Mouse (Mus musculus): ENCODE measurements at regions not wholly inside any gene's neighbourhood (a gene's known extent, or its start where the extent isn't known, plus 50 kb on each side); places are given as distances from the start of the nearest gene placed in this dataset.

DNA sequence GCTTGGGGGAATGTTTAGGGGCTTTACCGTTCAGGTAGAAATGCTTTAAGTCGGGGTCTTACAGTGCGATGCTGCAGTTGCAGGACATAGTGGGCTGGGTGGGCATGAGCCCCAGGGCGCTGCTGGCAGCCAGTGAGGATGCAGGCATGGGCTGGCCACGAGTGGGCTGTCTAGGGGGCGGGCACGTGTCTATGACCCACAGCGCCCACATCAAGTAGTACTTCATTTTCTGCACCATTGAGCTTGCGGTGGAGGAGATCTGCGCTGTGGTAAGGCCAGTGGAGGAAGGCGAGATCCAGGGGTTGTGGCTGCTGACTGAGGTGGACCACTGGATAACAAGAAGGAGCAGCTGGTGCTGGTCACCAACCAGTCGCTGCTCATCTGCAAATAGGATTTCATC is 52.4 kb upstream of the Olfr291 start:
- no peak for DNase-seq (ENCODE audit: low spot score in 2 of 2)

DNA sequence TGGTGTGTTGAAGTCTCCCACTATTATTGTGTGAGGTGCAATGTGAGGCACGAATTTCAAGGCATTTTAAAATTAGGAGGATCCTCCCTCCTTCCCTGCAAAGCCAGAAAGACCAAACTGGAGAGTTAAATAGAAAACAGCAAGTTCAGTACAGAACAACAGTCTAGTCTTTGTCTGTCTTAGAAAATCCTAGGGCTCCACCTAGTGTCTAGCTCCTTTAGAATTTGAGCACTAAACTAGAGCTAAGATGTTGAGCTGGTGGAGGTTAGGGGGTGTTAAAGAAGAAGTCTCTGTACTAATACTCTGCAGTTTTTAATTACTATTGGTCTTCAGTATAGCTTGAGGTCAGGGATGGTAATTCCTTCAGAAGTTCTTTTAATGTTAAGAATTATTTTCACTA is 58.7 kb upstream of the Olfr291 start:
- DNase-seq (ENCODE audit: low spot score in 2 of 2): no peak

DNA sequence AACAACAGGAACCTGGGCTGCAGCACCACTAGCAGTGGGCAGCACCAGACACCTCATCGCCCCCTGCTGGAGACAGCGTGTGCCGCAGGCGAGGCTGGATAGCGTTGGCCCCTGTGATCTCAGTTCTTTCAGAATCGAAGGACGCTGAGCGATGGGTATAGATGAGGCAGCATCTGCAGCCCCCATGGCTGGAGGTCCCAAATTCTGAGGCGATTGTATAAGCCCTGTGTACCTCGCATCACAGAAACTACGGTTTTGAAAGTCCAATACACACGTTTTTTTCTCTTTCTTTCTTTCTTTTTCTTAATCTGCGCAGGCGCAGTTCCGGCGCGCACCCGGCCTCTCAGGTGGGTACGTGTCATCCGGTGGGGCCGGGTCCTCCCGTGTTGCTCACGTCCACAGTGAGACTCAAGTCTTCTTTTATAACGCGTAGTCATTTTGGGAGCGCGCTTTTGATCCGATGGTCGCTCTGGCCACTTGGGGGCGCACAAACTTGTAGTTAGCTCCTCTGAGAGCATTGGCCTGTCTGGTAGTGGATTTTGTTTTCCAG is 74.0 kb upstream of the Olfr291 start:
- DNase-seq (ENCODE audit: low spot score in 2 of 2): peak; percentile 73 to 80

DNA sequence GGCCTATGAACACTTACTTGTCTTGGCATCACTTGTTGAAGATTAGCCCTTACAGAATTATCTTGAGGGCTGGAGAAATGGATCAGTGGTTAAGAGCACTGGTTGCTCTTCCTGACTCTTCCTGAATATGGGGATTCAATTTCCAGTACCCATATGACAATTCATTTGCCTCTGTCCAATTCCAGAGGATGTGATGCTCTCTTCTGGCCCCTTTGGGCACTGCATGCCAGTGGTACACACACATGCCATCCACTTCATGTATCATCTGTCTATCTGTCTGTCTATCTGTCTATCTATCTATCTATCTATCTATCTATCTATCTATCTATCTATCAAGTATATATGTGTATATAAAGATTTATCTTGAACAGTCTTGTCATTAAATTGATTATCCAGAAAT is 75.7 kb upstream of the Olfr291 start:
- no peak for DNase-seq (ENCODE audit: low spot score in 2 of 2)

DNA sequence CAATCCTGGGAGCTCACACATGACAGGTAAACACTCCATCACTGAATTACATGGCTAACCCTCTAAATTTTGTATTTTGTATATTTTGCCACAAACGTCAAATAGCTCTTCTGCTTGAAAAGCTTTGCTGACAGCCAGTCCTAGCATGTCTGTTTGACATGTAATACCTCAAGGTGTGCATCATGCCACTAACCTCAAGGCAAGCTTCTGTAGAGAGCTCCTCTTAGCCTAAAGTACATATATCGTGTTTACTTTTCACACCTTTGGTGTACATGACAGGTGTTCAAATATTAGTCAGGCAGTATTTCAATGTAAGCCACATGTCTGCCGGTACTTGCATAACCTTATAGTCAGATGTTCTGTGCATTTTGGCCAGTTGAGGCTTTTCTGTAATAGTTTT is 66.5 kb upstream of the Zfand6 start:
- no peak for DNase-seq (ENCODE audit: low spot score in 2 of 2)

DNA sequence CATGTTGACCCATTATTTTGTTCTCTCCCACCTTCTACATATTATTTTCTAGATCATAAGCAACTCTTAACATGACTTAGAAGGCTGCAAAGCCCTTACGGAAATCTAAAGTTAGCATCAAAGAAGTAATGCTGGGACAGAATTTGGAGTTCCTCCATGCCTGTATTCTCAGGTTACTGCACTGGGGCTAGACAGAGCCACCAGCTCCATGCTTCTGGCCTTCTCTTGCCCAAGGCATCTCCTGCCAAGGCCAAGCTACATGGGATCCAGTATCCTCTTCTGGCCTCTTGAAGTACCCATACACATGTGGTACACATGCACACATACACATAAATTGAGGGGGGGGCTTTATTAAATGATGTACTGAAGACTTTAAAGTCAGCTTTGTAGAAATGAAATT is 63.6 kb upstream of the Zfand6 start:
- no peak for DNase-seq (ENCODE audit: low spot score in 2 of 2)

DNA sequence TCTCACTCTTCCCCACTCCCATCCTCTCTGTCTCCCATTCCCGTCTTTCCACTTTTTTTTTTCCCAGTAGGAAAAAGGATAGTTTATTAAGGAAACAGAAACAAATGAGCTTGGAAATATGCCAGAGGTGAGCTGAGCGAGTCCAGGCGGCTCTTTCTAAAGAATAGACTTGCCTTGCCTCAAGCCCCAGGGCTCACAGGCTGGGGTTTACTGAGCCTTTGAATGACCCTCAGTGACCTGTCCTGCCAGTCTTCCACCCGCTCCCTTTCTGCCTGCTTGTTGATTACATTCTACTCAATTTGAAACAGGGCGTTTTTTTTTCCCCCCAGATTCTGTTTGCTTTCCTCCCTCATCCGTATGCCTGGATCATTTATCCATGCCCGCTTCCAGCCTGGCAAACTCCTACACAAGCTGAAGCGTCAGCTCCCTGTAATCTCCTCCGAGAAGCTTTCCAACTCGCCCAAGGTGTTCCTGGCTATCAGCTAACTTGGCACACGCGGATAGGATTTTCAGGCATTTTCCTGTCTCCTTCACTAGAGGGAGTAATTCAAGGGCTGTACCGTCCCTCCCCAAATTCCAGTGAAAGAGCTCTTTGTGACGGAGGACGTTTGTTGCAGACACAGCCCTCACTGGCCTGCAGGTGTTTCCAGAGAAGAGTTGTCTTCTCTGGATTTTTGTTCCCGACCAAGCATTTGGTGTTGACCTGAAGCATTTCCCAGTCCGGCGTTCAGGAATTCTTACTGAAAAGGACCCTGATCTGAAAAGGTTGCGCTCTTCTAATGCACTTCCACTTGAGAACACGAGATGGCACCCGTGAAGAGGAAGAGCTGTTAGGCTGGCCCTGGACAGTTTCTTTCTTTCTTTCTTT is 59.9 kb upstream of the Zfand6 start:
- DNase-seq (ENCODE audit: low spot score in 2 of 2): peak in 1 of 2 experiments; percentile 6

DNA sequence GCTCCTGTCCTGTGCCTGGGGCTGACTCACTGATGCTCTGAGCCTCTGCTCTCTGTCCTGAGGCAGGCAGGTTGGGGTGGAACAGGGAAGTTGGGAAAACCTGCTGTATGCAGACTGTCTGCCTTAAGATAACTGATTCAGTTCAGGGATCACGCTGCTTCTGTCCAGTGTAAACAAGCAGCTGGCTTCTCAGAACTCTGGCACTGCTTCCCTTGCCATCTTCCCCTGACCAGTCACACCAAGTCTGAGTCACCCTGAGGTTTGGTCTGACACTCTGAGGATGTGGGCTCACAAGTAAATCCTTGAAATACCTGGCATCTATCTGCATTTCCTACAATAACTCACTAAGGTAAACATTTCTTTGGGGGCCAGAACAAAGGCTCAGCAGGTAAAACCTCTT is 58.1 kb upstream of the Zfand6 start:
- DNase-seq (ENCODE audit: low spot score in 2 of 2): no peak

DNA sequence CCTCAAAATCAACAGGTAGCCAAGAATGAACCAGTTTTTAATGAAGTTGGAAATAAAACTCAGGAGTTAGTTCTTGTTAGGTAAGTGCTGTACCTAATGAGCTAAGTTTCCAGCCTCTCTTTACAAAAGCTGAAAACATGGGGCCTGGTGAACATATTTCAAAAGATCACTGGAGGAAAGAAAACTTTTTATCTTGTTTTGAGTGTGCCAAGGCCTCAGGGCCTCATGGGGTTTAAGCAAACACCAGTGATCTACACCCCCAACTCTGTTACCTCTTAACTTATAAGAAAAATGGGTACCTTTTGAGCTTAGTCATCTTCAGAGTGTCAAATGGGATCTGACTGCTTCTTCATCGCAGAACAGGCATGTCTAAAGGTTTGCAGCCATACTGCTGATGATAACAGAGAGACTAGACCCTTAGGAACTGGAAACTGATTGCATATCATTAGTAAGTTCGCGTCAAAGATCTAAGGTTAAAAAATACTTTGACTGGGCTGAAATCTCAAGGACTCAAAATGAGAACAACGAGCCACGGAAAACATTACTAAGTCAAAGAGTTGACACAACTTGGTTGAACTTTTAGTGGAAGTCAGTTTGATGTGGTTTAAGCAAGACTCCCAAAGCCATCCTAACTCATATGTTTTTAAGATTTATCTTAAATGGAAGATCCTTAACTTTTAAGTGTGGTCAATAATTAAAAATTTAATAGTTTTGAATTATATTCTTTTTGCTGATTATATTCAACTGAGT is 54.7 kb upstream of the Zfand6 start:
- no peak for DNase-seq (ENCODE audit: low spot score in 2 of 2)

DNA sequence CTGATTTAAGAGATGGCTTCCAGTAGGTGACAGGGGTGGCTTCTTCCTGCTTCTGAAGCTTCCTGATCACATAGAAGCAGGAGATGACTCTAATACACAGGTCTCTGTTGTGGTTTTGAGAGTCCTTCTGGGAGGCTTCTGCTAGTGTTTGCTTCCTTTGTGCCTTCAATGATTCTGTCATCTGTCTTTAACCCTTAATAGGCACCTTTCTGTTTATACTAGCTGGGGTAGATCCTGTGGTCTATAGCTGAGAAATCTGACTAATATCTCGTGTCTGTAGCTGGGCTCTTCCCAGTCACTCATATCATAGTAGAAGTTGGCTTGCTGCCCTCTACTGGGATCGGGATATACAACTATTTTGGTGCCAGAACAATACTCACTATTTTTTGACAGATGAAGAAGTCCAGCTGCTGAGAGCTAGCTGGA is 50.2 kb upstream of the Zfand6 start:
- DNase-seq (ENCODE audit: low spot score in 2 of 2): no peak
